Mouse (Mus musculus) heart, postnatal 14 days (tissue): ENCODE data around the gene Apbb1ip. TPM values are rescaled to one million over a fixed set of nuclear protein-coding genes. Genes with fewer than 3 reads are reported as not detected.

Experiments
- total RNA-seq, 2 experiments: library from RNA; stranded (reverse); gene quantifications; 2 replicates each; pipeline ENCODE4 v1.2.3; 2021

The Apbb1ip gene
- total RNA-seq, 2 experiments from 2014 or later = 3.3 to 4.5 TPM

Other genes starting within 250 kb of the Apbb1ip start
- gene Gad2, start 151.9 kb upstream of the Apbb1ip start, total RNA-seq = not detected
- gene Pdss1, start 121.4 kb downstream of the Apbb1ip start, total RNA-seq = 10 to 100 TPM; 27.5 to 32.8 TPM